Mouse (Mus musculus) adrenal gland, postnatal 14 days (tissue): ENCODE measurements at regions not wholly inside any gene's neighbourhood (a gene's known extent, or its start where the extent isn't known, plus 50 kb on each side); places are given as distances from the start of the nearest gene placed in this dataset.
A peak's percentile ranks its signal among the peaks of the same experiment; 100 is the strongest.
"Not testable (repeated sequence)": the region's sequence is repeated elsewhere in the genome, so short reads cannot be mapped to it uniquely, and the experiment has no call there.

ENCODE experiments used
- DNase-seq: peaks from one replicate; pipeline ENCODE4 v3.0.0; 2021; ENCODE audit warnings: mixed read lengths

- no peak for DNase-seq
Measured at GRCm38 (mm10) chr12:113241373-113242193, 55.9 kb downstream of the Tmem121 start.

GRCm38 (mm10) chr12:113242194-113242510 lies 56.4 kb downstream of the Tmem121 start:
- no peak for DNase-seq

- DNase-seq: no peak
Measured at GRCm38 (mm10) chr12:113244685-113245084, 59.0 kb downstream of the Tmem121 start.

- not testable (repeated sequence) for DNase-seq
Measured at GRCm38 (mm10) chr12:113253446-113254424, 68.0 kb downstream of the Tmem121 start.

GRCm38 (mm10) chr12:113255331-113255730 lies 69.6 kb downstream of the Tmem121 start:
- no peak for DNase-seq

- no peak for DNase-seq
Measured at GRCm38 (mm10) chr12:113256628-113257027, 70.9 kb downstream of the Tmem121 start.

- DNase-seq: no peak
Measured at GRCm38 (mm10) chr12:113257243-113257642, 71.5 kb downstream of the Tmem121 start.

- no peak for DNase-seq
Measured at GRCm38 (mm10) chr12:113259476-113259875, 73.7 kb downstream of the Tmem121 start.

- DNase-seq: no peak
Measured at GRCm38 (mm10) chr12:113260304-113260703, 74.6 kb downstream of the Tmem121 start.

GRCm38 (mm10) chr12:113275934-113276333 lies 90.2 kb downstream of the Tmem121 start:
- DNase-seq: no peak

- DNase-seq: no peak
Measured at GRCm38 (mm10) chr12:113276355-113276942, 90.7 kb downstream of the Tmem121 start.

- no peak for DNase-seq
Measured at GRCm38 (mm10) chr12:113277741-113278140, 92.0 kb downstream of the Tmem121 start.

- no peak for DNase-seq
Measured at GRCm38 (mm10) chr12:113292029-113292809, 106.5 kb downstream of the Tmem121 start.

- no peak for DNase-seq
Measured at GRCm38 (mm10) chr12:113295924-113296323, 110.2 kb downstream of the Tmem121 start.

- no peak for DNase-seq
Measured at GRCm38 (mm10) chr12:113305973-113306372, 120.2 kb downstream of the Tmem121 start.

GRCm38 (mm10) chr12:113313319-113313718 lies 127.6 kb downstream of the Tmem121 start:
- DNase-seq: no peak

GRCm38 (mm10) chr12:113314624-113315023 lies 128.9 kb downstream of the Tmem121 start:
- no peak for DNase-seq

- no peak for DNase-seq
Measured at GRCm38 (mm10) chr12:113321086-113321485, 135.4 kb downstream of the Tmem121 start.

GRCm38 (mm10) chr12:113322173-113322572 lies 136.4 kb downstream of the Tmem121 start:
- no peak for DNase-seq

- DNase-seq: peak; percentile 41
Measured at GRCm38 (mm10) chr12:113327851-113328250, 142.1 kb downstream of the Tmem121 start.

- no peak for DNase-seq
Measured at GRCm38 (mm10) chr12:113330266-113330665, 144.5 kb downstream of the Tmem121 start.

- DNase-seq: no peak
Measured at GRCm38 (mm10) chr12:113332226-113332625, 146.5 kb downstream of the Tmem121 start.
